In the genomic region with DNA sequence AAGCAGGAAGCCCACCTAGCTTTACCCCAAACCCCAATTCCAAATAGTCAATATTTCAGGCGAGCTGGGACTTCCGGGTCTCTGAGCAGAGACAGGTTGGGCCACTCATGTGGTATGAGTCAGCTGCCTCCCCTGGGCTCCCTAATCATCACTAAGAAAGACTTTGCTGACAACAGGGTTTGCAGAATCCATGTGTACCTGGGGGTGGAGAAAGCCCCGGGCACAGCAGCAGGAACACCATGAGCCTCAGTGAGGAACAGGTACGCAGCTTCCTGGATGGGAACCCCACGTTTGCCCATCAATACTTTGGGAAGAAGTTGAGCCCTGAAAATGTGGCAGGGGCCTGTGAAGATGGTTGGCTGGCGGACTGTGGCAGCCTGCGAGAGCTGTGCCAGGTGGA, we compare ENCODE assay signal across 30 mouse cellular contexts. TPM values are rescaled to one million over a fixed set of nuclear protein-coding genes. Genes with fewer than 3 reads are reported as not detected.
DNase-seq lines count a peak whose midpoint lies in the region; ATAC-seq and TF ChIP-seq lines count a peak whose summit lies in the region.
"Had no signal": no experiment of that assay in that cellular context is flagged by ENCODE, and none has a peak within 500 bp of the region (broad histone marks: within the 10 kb centered on the region; RNA-seq: fewer than 3 reads in every experiment).

Pde6b (plus strand) TSS at position 191 of the 400 bp plus-strand sequence.

- TF ChIP-seq POLR2A in ES-Bruce4 (IDR thresholded peaks at IDR 0.05; ENCODE audit: insufficient read depth, low read length), result no peak
- no peak for TF ChIP-seq POLR2A in olfactory bulb, adult 2 months (IDR thresholded peaks at IDR 0.05; ENCODE audit: insufficient read depth, low read depth, low read length)

- WGBS in olfactory bulb, adult 2 months, result 79% methylated on average over 7 of the region's 7 CpGs
- WGBS in midbrain, embryonic 11.5 days, result 82% methylated on average over 7 of the region's 7 CpGs

- H3K4me1 ChIP-seq in E14TG2a.4 (replicated peaks; ENCODE audit: low read depth, low read length) (no peaks in the 10 kb centered on the region), ES-Bruce4 (ENCODE audit: control insufficient read depth, insufficient read depth, low read length) (no peaks in the 10 kb centered on the region)
- peaks cover 5% of the 10 kb centered on the region for H3K4me1 ChIP-seq in olfactory bulb, adult 2 months (ENCODE audit: control insufficient read depth, insufficient read depth, low read length)
- H3K4me1 ChIP-seq in midbrain, embryonic 11.5 days (ENCODE audit: control insufficient read depth, insufficient read depth, low read length), result no peaks in the 10 kb centered on the region
- H3K4me1 ChIP-seq: embryonic facial prominence, embryonic 13.5 days; embryonic facial prominence, embryonic 15.5 days; forebrain, embryonic 10.5 days; forebrain, embryonic 12.5 days had no signal

- H3K9me3 ChIP-seq in E14TG2a.4 (ENCODE audit: low read length) (no peaks in the 10 kb centered on the region), ES-Bruce4 (replicated peaks; ENCODE audit: control insufficient read depth, insufficient read depth, low read length, poor library complexity, severe bottlenecking) (no peaks in the 10 kb centered on the region)
- no peaks in the 10 kb centered on the region for H3K9me3 ChIP-seq in midbrain, embryonic 11.5 days (ENCODE audit: control insufficient read depth, low read length)
- H3K9me3 ChIP-seq: embryonic facial prominence, embryonic 13.5 days; embryonic facial prominence, embryonic 15.5 days; forebrain, embryonic 10.5 days; forebrain, embryonic 12.5 days; G1E had no signal

- H3K27ac ChIP-seq in layer of hippocampus, adult 2 months, result peak within 1 kb of the TSS; percentile 95; the same call in 1 of the 2 replicates
- H3K27ac ChIP-seq in ES-Bruce4 (ENCODE audit: insufficient read depth, low read length), result no peak within 1 kb of the TSS
- H3K27ac ChIP-seq in olfactory bulb, adult 2 months (ENCODE audit: insufficient read depth, low read depth, low read length), result peak within 1 kb of the TSS; percentile 63; the same call in 1 of the 2 replicates
- no peak within 1 kb of the TSS for H3K27ac ChIP-seq in midbrain, embryonic 11.5 days (ENCODE audit: low read depth, low read length)
- H3K27ac ChIP-seq: embryonic facial prominence, embryonic 13.5 days; embryonic facial prominence, embryonic 15.5 days; forebrain, embryonic 10.5 days; forebrain, embryonic 12.5 days had no signal

- no peak within 1 kb of the TSS for H3K9ac ChIP-seq in ES-Bruce4 (ENCODE audit: low read depth, poor library complexity, severe bottlenecking)
- H3K9ac ChIP-seq in midbrain, embryonic 11.5 days (ENCODE audit: low read length), result no peak within 1 kb of the TSS
- H3K9ac ChIP-seq: embryonic facial prominence, embryonic 13.5 days; embryonic facial prominence, embryonic 15.5 days; forebrain, embryonic 12.5 days had no signal

- peaks cover 42% of the 10 kb centered on the region for H3K27me3 ChIP-seq in E14TG2a.4 (ENCODE audit: insufficient read depth, low read length)
- H3K27me3 ChIP-seq in ES-Bruce4 (ENCODE audit: control insufficient read depth, insufficient read depth, low read length, poor library complexity, severe bottlenecking), result no peaks in the 10 kb centered on the region
- H3K27me3 ChIP-seq in midbrain, embryonic 11.5 days (ENCODE audit: control insufficient read depth, insufficient read depth, low read length), result no peaks in the 10 kb centered on the region
- H3K27me3 ChIP-seq: embryonic facial prominence, embryonic 15.5 days; forebrain, embryonic 12.5 days; Patski had no signal

- no peak for TF ChIP-seq CTCF in layer of hippocampus, adult 2 months (conservative IDR thresholded peaks at IDR 0.05)
- TF ChIP-seq CTCF in E14TG2a.4 (conservative IDR thresholded peaks at IDR 0.05; ENCODE audit: low read length), result no peak
- TF ChIP-seq CTCF in ES-Bruce4 (IDR thresholded peaks at IDR 0.05; ENCODE audit: low read depth, low read length), result no peak
- TF ChIP-seq CTCF in olfactory bulb, adult 2 months (IDR thresholded peaks at IDR 0.05; ENCODE audit: insufficient read depth, low read depth, low read length), result no peak

- H3K4me2 ChIP-seq in midbrain, embryonic 11.5 days, result no peak within 1 kb of the TSS
- H3K4me2 ChIP-seq: embryonic facial prominence, embryonic 13.5 days; embryonic facial prominence, embryonic 15.5 days; forebrain, embryonic 12.5 days had no signal

- H3K36me3 ChIP-seq in E14TG2a.4 (ENCODE audit: insufficient read depth, low read length) (no peaks in the 10 kb centered on the region), ES-Bruce4 (ENCODE audit: control insufficient read depth, insufficient read depth, low read length, poor library complexity, severe bottlenecking) (no peaks in the 10 kb centered on the region)
- H3K36me3 ChIP-seq in midbrain, embryonic 11.5 days (ENCODE audit: control insufficient read depth, insufficient read depth, low read length), result no peaks in the 10 kb centered on the region
- H3K36me3 ChIP-seq: embryonic facial prominence, embryonic 13.5 days; embryonic facial prominence, embryonic 15.5 days; forebrain, embryonic 10.5 days; forebrain, embryonic 12.5 days; G1E had no signal

- H3K4me3 ChIP-seq in layer of hippocampus, adult 2 months, result no peak within 1 kb of the TSS
- H3K4me3 ChIP-seq in E14TG2a.4 (replicated peaks; ENCODE audit: low read length) (peak within 1 kb of the TSS; percentile 26), ES-Bruce4 (ENCODE audit: low read depth, low read length) (peak within 1 kb of the TSS; percentile 16; the same call in 1 of the 2 replicates)
- no peak within 1 kb of the TSS for H3K4me3 ChIP-seq in olfactory bulb, adult 2 months (ENCODE audit: insufficient read depth, low read depth, low read length)
- H3K4me3 ChIP-seq in midbrain, embryonic 11.5 days (ENCODE audit: low read depth, low read length), result no peak within 1 kb of the TSS
- H3K4me3 ChIP-seq: embryonic facial prominence, embryonic 13.5 days; embryonic facial prominence, embryonic 15.5 days; erythroblast, embryonic 14.5 days; forebrain, embryonic 10.5 days; forebrain, embryonic 12.5 days had no signal

- DNase-seq in layer of hippocampus, adult 2 months (ENCODE audit: low spot score in 2 of 2), result no peak
- no peak for DNase-seq in layer of hippocampus, adult 11-12 months (ENCODE audit: low spot score)
- DNase-seq in midbrain, embryonic 11.5 days (ENCODE audit: low spot score, missing footprints), result no peak
- no peak for DNase-seq in gastrocnemius, postnatal 10 days
- DNase-seq: adrenal gland, adult 8-10 months; adrenal gland, postnatal 14 days; adrenal gland, postnatal 36 days; cerebellum, adult 11 months; cerebellum, adult 18-20 months; cerebellum, adult 8-10 months; cerebellum, adult 9-11 months; cerebellum, postnatal 14 days; cerebellum, postnatal 36 days; embryo, embryonic 11 days had no signal

- TF ChIP-seq EP300 in ES-Bruce4 (IDR thresholded peaks at IDR 0.05; ENCODE audit: insufficient read depth, low read depth, low read length), result no peak

- ATAC-seq in midbrain, embryonic 11.5 days (ENCODE audit: low FRiP score), result no peak
- ATAC-seq: activated CD4-positive, CD25-positive, alpha-beta regulatory T cell, adult 4 months; forebrain, embryonic 14.5 days; forebrain, embryonic 16.5 days; Patski had no signal

RNA-seq across cellular contexts. Expression of gene Pde6b, which starts in this region (rescaled TPM):
- under 1 TPM; 0.12 to 0.28 TPM for total RNA-seq in layer of hippocampus, adult 2 months (2021)
- not detected in 2 replicates for polyA plus RNA-seq in ES-Bruce4 (2011; ENCODE audit: insufficient read depth, insufficient read length, low read depth, missing spikeins)
- polyA plus RNA-seq in olfactory bulb, adult 2 months (2012; ENCODE audit: insufficient read depth, insufficient read length, low replicate concordance, missing spikeins), result not detected in 2 replicates
- polyA plus RNA-seq in midbrain, embryonic 11.5 days (2014; fragmentation: Nextera tagmentation; extraction: Ambion mirVana), result 0.18 and 0.29 TPM in 2 replicates
- total RNA-seq in gastrocnemius, postnatal 10 days (2021), result not detected
- total RNA-seq: adrenal gland, adult 18-20 months; adrenal gland, adult 8-10 months; adrenal gland, postnatal 14 days; adrenal gland, postnatal 36 days; common myeloid progenitor, adult 5-6 weeks had no signal
- polyA plus RNA-seq: embryonic facial prominence, embryonic 11.5 days; erythroblast, embryonic 14.5 days; forebrain, embryonic 12.5 days; forebrain, embryonic 14.5 days; forebrain, embryonic 16.5 days; G1E had no signal

Comparison
In these comparisons a context has a peak if more than half of its experiments do, and no peak if none do; other contexts are left out.
1. H3K27ac ChIP-seq: peak in layer of hippocampus, adult 2 months (single experiment) and olfactory bulb, adult 2 months (single experiment); none in ES-Bruce4 (single experiment) and midbrain, embryonic 11.5 days (single experiment).
2. H3K4me3 ChIP-seq: peak in E14TG2a.4 (single experiment) and ES-Bruce4 (single experiment); none in layer of hippocampus, adult 2 months (single experiment), olfactory bulb, adult 2 months (single experiment) and midbrain, embryonic 11.5 days (single experiment).